Mouse (Mus musculus) E14TG2a.4 (cell line): ENCODE data around the gene Pla2g12a.
A peak's percentile ranks its signal among the peaks of the same experiment; 100 is the strongest.

Experiments
- H3K27me3 ChIP-seq: 2 replicates; pipeline ENCODE4 v1.6.1; 2014; ENCODE audit warnings: low read length, control low read depth; ENCODE audit not compliant: insufficient read depth
- H3K36me3 ChIP-seq: 2 replicates; pipeline ENCODE4 v1.6.1; 2014; ENCODE audit warnings: low read length, control low read depth; ENCODE audit not compliant: insufficient read depth
- H3K4me1 ChIP-seq: replicated peaks from 2 replicates; pipeline ENCODE4 v1.6.1; 2014; ENCODE audit warnings: low read depth, low read length, control low read depth
- H3K4me3 ChIP-seq: replicated peaks from 2 replicates; pipeline ENCODE4 v1.5.1; 2014; ENCODE audit warnings: mild to moderate bottlenecking, low read length
- H3K9me3 ChIP-seq: 2 replicates; pipeline ENCODE4 v1.6.1; 2014; ENCODE audit warnings: low read length, control low read depth
- CTCF ChIP-seq: conservative IDR thresholded peaks from 2 replicates; pipeline ENCODE4 v1.5.1; 2014; ENCODE audit warnings: low read length
- NANOG ChIP-seq: IDR thresholded peaks from 2 replicates; pipeline ENCODE4 v1.6.1; 2014; ENCODE audit warnings: borderline replicate concordance, low read length, mixed read lengths
- POU5F1 ChIP-seq: IDR thresholded peaks from 2 replicates; pipeline ENCODE4 v1.6.1; 2014; ENCODE audit warnings: low read length, borderline replicate concordance

The Pla2g12a gene

DNA sequence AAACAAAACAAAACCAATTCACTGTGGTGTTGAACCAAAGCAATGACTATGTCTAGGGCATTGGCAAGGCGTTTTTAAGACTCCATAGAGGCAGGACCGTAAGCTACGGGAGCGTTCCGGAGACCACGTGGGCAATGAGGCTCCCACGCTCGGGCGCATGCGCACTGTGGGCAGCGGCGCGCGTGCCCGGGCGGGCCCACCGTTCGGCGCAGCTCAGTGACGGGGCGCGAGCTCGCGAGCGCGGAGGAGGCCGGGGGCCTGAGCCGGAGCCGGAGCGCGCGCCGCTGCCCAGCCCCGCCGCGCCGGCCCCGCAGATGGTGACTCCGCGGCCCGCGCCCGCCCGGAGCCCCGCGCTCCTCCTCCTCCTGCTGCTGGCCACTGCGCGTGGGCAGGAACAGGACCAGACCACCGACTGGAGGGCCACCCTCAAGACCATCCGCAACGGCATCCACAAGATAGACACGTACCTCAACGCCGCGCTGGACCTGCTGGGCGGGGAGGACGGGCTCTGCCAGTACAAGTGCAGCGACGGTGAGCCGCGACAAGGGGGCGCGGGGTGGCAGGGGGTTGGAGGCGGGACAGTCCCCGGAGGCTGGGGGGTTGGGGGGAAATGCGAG, at the start of gene Pla2g12a:
Gene Pla2g12a, plus strand, starts transcription at position 202 of the 617 bp plus-strand sequence.
- no peak for TF ChIP-seq CTCF
- TF ChIP-seq POU5F1, result no peak
- no peak for TF ChIP-seq NANOG
- H3K9me3 ChIP-seq, result peaks cover 6% of the 10 kb centered on the region
- peak within 1 kb of the TSS; percentile 83 for H3K4me3 ChIP-seq
- H3K27me3 ChIP-seq, result peaks cover 22% of the 10 kb centered on the region
- H3K36me3 ChIP-seq, result no peaks in the 10 kb centered on the region
- peaks cover 29% of the 10 kb centered on the region for H3K4me1 ChIP-seq

DNA sequence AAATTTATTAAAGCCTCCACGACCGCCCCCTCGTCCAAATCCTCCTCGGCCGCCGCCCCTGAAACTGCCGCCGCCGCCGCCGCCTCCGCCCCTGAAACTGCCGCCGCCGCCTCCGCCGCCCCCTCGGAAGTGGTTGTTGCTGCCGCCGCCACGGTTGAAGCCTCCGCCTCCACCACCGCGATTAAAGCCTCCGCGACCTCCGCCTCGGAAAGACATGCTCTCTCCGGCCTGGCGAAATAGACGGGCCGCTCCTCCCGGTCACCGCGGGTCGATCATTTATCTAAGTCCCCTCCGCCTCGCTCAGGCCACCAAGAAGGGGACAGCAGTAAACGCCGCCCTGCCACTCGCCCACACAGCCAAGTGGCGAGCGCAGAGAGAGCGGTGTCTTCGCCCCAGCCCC, 47.8 kb upstream of the Pla2g12a start:
- Histone ChIP-seq H3K36me3 (peaks cover 42% of the 10 kb centered on the region), H3K4me1 (peaks cover 43% of the 10 kb centered on the region), H3K4me3 (peak overlapping the region; percentile 98), H3K9me3 (no peaks in the 10 kb centered on the region), H3K27me3 (no peaks in the 10 kb centered on the region)
- TF ChIP-seq POU5F1, result no peak
- TF ChIP-seq NANOG, result no peak
- no peak for TF ChIP-seq CTCF

DNA sequence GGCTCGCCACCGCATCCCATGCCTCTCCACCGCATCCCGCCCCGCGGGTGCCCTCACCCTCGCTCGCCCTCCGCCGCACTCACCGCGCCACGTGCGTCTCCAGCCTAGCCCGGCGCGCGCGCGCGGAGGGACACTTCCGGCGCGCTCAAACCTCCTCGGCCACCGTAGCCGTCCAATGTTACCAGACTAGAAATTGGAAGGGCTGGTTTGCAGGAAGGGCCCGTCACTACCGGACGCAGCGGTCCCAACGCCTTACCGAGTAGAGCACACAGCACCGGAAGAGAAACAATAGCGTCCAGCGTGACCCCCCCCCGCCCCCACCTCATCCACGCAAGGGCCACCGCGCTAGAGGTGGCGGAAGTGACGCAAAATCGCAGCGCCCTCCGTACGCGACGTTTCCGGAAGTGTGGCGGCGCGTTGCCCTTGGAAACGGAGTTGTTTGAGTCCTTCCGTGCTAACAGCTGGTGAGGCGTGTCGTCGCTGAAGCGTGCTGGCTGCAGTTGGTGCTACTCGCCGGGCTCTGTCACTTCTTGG, 47.3 kb upstream of the Pla2g12a start, which contains the start of gene Gar1:
Gene Gar1, minus strand, starts transcription at position 362 of the 534 bp plus-strand sequence.
- H3K4me3 ChIP-seq, result peak within 1 kb of the TSS; percentile 98
- no peaks in the 10 kb centered on the region for H3K9me3 ChIP-seq
- TF ChIP-seq CTCF, result no peak
- TF ChIP-seq POU5F1, result no peak
- no peak for TF ChIP-seq NANOG
- H3K27me3 ChIP-seq, result no peaks in the 10 kb centered on the region
- H3K4me1 ChIP-seq, result peaks cover 47% of the 10 kb centered on the region
- peaks cover 38% of the 10 kb centered on the region for H3K36me3 ChIP-seq

DNA sequence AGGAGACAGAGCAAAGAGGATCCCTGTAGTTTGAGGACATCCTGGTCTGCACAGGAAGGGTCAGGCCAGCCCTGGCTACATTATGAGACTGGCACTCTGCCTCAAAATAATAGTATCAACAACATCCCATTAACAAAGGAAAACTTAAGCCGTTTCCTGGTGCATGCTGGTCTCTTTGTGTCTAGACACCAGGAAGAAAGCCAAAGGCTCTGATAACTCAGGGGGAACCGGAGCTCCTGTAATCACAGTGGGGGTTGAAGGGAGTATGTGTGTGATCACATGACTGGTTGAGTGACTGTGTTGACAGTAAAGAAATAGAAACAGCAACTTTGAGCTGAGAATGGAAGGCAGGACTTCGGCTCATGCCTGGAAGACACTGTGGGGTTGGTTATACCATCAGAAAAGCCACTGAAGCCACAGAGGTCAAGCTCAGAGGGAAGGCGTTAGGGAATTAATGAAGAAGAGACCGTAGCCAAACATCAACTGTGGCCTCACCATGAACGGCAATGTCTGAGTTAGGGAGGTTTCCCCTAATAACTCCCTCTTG, 42.9 kb upstream of the Pla2g12a start, which contains the start of gene Cfi:
Gene Cfi, plus strand, starts transcription at position 497 of the 547 bp plus-strand sequence.
- peaks cover 22% of the 10 kb centered on the region for H3K4me1 ChIP-seq
- no peaks in the 10 kb centered on the region for H3K9me3 ChIP-seq
- H3K4me3 ChIP-seq, result no peak within 1 kb of the TSS
- no peaks in the 10 kb centered on the region for H3K36me3 ChIP-seq
- no peak for TF ChIP-seq POU5F1
- no peak for TF ChIP-seq NANOG
- no peak for TF ChIP-seq CTCF
- 0 out of 2 replicates have a peak, but pooled peaks cover 3% of the 10 kb centered on the region for H3K27me3 ChIP-seq

DNA sequence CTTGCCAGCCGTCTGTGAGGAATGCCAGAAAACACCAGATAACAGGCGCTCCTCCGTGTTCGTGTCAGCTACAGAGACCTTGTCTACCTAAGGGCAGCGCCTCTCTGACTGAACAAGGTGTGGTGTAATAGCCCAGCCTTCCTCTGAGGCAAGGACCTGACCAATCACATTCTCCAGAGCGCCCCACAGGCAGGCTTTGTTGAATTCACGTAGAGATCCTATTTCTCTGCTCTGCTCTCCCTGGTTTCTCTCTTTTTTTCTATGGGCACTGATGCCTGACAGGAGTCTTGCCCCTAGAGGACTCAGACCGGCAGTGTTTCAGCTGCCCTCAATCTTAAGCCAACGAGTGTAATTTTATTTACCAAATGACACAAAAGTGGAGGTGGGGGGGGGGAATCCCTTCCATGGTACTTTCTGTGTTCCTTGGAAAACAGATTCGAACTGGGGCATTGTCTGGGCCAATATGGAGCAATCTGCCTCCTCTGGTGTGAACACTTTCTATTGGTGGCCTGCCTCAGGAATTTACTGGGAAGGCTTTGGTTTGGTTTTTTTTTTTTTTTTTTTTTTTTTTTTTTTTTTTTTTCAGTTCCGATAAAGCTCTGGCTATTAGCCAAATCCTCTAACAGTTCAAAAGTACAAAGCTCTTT, 42.2 kb upstream of the Pla2g12a start:
- Histone ChIP-seq H3K4me3 (no peak overlapping the region), H3K36me3 (no peaks in the 10 kb centered on the region), H3K4me1 (peaks cover 22% of the 10 kb centered on the region), H3K9me3 (no peaks in the 10 kb centered on the region), H3K27me3 (0 out of 2 replicates have a peak, but pooled peaks cover 3% of the 10 kb centered on the region)
- TF ChIP-seq POU5F1 (no peak), CTCF (no peak), NANOG (no peak)

DNA sequence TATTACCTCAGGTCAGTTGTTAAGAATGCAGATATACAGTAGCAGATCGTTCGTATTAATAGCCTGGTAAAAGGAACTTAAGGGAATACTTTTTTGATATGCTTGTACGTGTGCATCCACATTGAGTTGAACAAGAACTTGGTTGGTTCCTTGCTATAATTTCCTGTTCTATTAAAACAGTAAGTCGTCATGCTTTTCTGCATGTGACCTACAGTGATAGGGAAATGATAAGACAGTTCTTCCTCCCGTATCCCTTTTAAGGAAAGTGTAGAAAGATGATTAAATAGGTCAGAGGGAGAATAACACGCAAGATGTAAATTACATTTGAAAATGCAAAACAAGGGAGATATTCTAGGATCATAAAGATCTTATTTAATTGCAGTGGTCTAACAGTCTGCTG, 41.4 kb upstream of the Pla2g12a start:
- Histone ChIP-seq H3K4me1 (peaks cover 17% of the 10 kb centered on the region), H3K4me3 (no peak overlapping the region), H3K27me3 (0 out of 2 replicates have a peak, but pooled peaks cover 3% of the 10 kb centered on the region), H3K36me3 (no peaks in the 10 kb centered on the region), H3K9me3 (no peaks in the 10 kb centered on the region)
- no peak for TF ChIP-seq CTCF
- no peak for TF ChIP-seq POU5F1
- no peak for TF ChIP-seq NANOG

DNA sequence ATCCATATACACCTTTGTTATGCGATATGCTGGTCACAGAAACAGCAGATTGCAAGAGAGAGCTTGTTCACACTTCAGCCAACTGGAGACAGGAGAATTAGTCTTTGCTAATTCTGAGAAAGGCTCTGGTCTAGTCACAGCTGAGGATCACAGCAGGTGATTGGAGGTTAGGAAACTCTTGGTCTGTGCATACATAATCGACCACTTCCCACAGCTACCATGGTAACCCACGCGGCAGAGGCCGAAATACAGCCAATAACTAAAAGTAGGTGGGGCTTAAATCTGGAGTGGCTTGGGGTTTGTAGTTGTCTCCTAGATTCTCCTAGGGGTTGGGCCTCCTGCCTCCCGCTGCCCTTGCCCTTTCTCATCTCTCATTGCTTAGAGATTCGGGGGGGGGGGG, 40.4 kb upstream of the Pla2g12a start:
- TF ChIP-seq POU5F1 (no peak), CTCF (no peak), NANOG (no peak)

DNA sequence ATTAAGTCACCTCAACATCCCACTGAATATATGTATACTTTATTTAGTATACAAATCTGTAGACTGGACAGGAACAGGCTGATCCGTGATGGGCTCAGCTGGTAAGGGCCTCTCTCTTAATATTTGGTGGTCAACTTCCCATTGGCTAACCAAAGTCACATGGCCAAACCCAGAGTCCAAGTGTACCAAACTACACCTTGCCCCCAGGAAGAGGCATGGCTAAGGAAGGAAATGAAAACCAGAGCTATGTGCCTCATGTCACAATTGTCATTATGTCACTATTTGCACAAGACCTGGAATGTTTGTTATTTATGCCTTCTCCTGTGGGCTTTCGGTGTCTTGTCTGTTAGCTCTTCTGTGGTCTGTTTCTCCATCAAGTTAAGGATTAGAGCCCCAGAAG, 32.5 kb upstream of the Pla2g12a start:
- Histone ChIP-seq H3K4me3 (no peak overlapping the region), H3K9me3 (no peaks in the 10 kb centered on the region), H3K36me3 (no peaks in the 10 kb centered on the region), H3K27me3 (0 out of 2 replicates have a peak, but pooled peaks cover 7% of the 10 kb centered on the region), H3K4me1 (peaks cover 5% of the 10 kb centered on the region; the same call in 1 of the 2 replicates)
- no peak for TF ChIP-seq POU5F1
- TF ChIP-seq CTCF, result no peak
- no peak for TF ChIP-seq NANOG

More for the DNA sequence above, 40.4 kb upstream of the Pla2g12a start:
- Histone ChIP-seq H3K4me3 (no peak overlapping the region), H3K9me3 (no peaks in the 10 kb centered on the region), H3K27me3 (0 out of 2 replicates have a peak, but pooled peaks cover 4% of the 10 kb centered on the region), H3K36me3 (no peaks in the 10 kb centered on the region), H3K4me1 (peaks cover 17% of the 10 kb centered on the region)
